Mouse (Mus musculus) forebrain, embryonic 12.5 days (tissue): ENCODE data around the gene Rfx4. TPM values are rescaled to one million over a fixed set of nuclear protein-coding genes. Genes with fewer than 3 reads are reported as not detected.

Experiments used
- ATAC-seq: fragments of 200-750 bp; cut with Nextera tagmentation; 2 replicates; pipeline ENCODE4 v1.8.0; 2017; ENCODE audit warnings: moderate TSS enrichment; ENCODE audit not compliant: low FRiP score
- H3K27ac ChIP-seq: fragments of 300-500 bp; sonication (generic); 2 replicates; pipeline ENCODE4 v1.5.1; 2016; ENCODE audit warnings: mild to moderate bottlenecking
- H3K27me3 ChIP-seq: fragments of 300-500 bp; sonication (generic); 2 replicates; pipeline ENCODE4 v1.6.1; 2016; ENCODE audit warnings: mild to moderate bottlenecking
- H3K36me3 ChIP-seq: fragments of 300-500 bp; sonication (generic); replicated peaks from 2 replicates; pipeline ENCODE4 v1.6.1; 2016; ENCODE audit warnings: mild to moderate bottlenecking
- H3K4me1 ChIP-seq: fragments of 300-500 bp; sonication (generic); 2 replicates; pipeline ENCODE4 v1.6.1; 2016
- H3K4me2 ChIP-seq: fragments of 300-500 bp; sonication (generic); 2 replicates; pipeline ENCODE4 v1.6.1; 2016; ENCODE audit warnings: mild to moderate bottlenecking, moderate library complexity
- H3K4me3 ChIP-seq: fragments of 300-500 bp; sonication (generic); replicated peaks from 2 replicates; pipeline ENCODE4 v1.5.1; 2016; ENCODE audit warnings: mild to moderate bottlenecking
- H3K9ac ChIP-seq: fragments of 300-500 bp; sonication (generic); 2 replicates; pipeline ENCODE4 v1.6.1; 2016; ENCODE audit warnings: mild to moderate bottlenecking
- H3K9me3 ChIP-seq: fragments of 300-500 bp; sonication (generic); 2 replicates; pipeline ENCODE4 v1.6.1; 2016
- WGBS: fragments of 180-500 bp; shearing (Covaris S2); methylation state at CpG from one replicate; pipeline ENCODE4 v1.1.7; 2016; 5-methylcytosine and 5-hydroxymethylcytosine counted together
- polyA plus RNA-seq: library from polyadenylated mRNA; unstranded; fragments of >200 nt; fragmentation: Nextera tagmentation; extraction: Ambion mirVana; gene quantifications from 2 replicates; pipeline ENCODE4 v1.2.1, GENCODE M21; 2016

The Rfx4 gene
- 24.8 and 26.5 TPM in 2 replicates for polyA plus RNA-seq

- H3K4me2 ChIP-seq, result peak within 1 kb of the TSS; percentile 67
- H3K27me3 ChIP-seq, result peaks cover 71% of the 10 kb centered on the region
- H3K4me1 ChIP-seq, result peaks cover 67% of the 10 kb centered on the region
- no peaks in the 10 kb centered on the region for H3K9me3 ChIP-seq
- H3K9ac ChIP-seq, result peak within 1 kb of the TSS; percentile 73
- WGBS, result under 1% methylated on average over 24 of the region's 24 CpGs
- H3K36me3 ChIP-seq, result no peaks in the 10 kb centered on the region
- peak within 1 kb of the TSS; percentile 96 for H3K27ac ChIP-seq
- ATAC-seq, result peak; percentile 75
- peak within 1 kb of the TSS; percentile 55 for H3K4me3 ChIP-seq
Measured at GRCm38 (mm10) chr10:84755786-84756203, at the start of gene Rfx4. Gene Rfx4, plus strand, starts transcription at chr10:84756062.

GRCm38 (mm10) chr10:84706543-84706942 lies 49.3 kb upstream of the Rfx4 start:
- no peak overlapping the region for H3K27ac ChIP-seq
- H3K9ac ChIP-seq, result no peak overlapping the region
- 0 out of 2 replicates have a peak, but pooled peaks cover 3% of the 10 kb centered on the region for H3K36me3 ChIP-seq
- no peak overlapping the region for H3K4me2 ChIP-seq
- no peak for ATAC-seq
- peaks cover 37% of the 10 kb centered on the region for H3K27me3 ChIP-seq
- no peaks in the 10 kb centered on the region for H3K9me3 ChIP-seq
- H3K4me3 ChIP-seq, result no peak overlapping the region
- H3K4me1 ChIP-seq, result peaks cover 48% of the 10 kb centered on the region
- WGBS, result 38% methylated on average over 8 of the region's 8 CpGs

- no peaks in the 10 kb centered on the region for H3K9me3 ChIP-seq
- 0 out of 2 replicates have a peak, but pooled peaks cover 3% of the 10 kb centered on the region for H3K36me3 ChIP-seq
- no peak for ATAC-seq
- H3K27me3 ChIP-seq, result peaks cover 37% of the 10 kb centered on the region
- H3K4me2 ChIP-seq, result no peak overlapping the region
- no peak overlapping the region for H3K9ac ChIP-seq
- no peak overlapping the region for H3K4me3 ChIP-seq
- 10% methylated on average over 6 of the region's 6 CpGs for WGBS
- peak overlapping the region; percentile 50; the same call in 1 of the 2 replicates for H3K27ac ChIP-seq
- H3K4me1 ChIP-seq, result peaks cover 55% of the 10 kb centered on the region
Measured at GRCm38 (mm10) chr10:84707226-84707625, 48.6 kb upstream of the Rfx4 start.

DNA sequence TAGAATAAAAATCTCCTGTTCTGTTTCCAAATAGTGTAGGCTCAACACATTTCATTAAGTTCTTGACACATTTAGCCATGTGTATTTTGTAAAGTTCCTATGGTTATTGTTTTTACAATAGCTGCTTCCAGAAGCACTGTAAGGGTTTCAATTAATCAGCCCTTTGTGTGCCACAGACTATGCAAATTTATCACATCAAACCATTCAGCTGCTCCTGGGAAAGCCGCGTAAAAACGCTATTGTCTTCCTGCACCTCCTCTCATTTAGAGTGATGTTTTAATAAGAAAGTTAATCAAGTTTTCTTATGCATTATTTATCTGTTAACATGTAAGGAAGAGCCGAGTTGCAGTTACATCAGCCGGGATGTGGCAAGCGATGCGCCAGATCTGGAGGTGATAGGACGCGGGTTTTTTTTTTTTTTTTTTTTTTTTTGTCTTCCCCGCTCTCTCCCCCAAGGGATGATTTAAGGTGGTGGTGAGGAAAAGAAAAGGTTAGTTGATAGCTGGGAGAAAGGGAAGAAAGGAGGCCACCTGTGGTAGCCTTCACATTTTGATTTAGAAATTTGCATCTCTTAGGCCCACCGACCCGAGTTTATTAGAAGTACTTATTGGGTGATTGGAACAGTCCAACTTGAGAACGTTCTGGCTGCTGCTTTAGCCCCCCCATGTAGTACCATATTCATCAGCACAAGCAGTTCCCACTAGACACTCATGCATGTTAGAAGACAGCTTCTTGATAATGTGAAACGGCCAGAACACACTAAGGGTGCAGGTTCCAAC lies 47.9 kb upstream of the Rfx4 start:
- Histone ChIP-seq H3K27me3 (peaks cover 42% of the 10 kb centered on the region), H3K4me2 (no peak overlapping the region), H3K27ac (no peak overlapping the region), H3K4me3 (no peak overlapping the region), H3K4me1 (peaks cover 62% of the 10 kb centered on the region), H3K36me3 (0 out of 2 replicates have a peak, but pooled peaks cover 3% of the 10 kb centered on the region), H3K9me3 (no peaks in the 10 kb centered on the region), H3K9ac (no peak overlapping the region)
- ATAC-seq, result no peak
- WGBS, result 15% methylated on average over 14 of the region's 14 CpGs

GRCm38 (mm10) chr10:84710192-84710591 lies 45.7 kb upstream of the Rfx4 start:
- 19% methylated on average over 4 of the region's 4 CpGs for WGBS
- no peak for ATAC-seq
- H3K4me2 ChIP-seq, result no peak overlapping the region

DNA sequence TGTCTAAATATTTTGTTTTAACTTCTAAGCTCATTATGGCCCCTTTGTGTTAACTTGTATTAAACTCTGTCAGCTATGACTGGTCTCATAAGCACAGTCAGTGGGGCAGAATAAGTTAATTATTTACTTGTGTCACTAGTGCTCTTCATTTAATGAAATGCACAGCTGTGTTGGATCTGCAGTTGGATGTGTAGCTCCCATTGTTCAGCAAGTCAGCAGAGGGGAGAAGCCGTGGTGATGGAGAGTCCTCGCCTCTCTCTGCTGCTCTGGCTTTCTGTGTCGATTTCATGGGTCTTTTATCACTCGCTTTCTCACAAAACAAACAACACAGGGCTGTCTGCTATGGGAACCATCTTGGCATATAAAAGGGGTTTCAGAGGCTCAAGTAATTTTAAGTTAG lies 45.0 kb upstream of the Rfx4 start:
- no peaks in the 10 kb centered on the region for H3K9me3 ChIP-seq
- ATAC-seq, result peak; percentile 66
- peaks cover 10% of the 10 kb centered on the region for H3K36me3 ChIP-seq
- H3K4me2 ChIP-seq, result no peak overlapping the region
- peaks cover 78% of the 10 kb centered on the region for H3K4me1 ChIP-seq
- no peak overlapping the region for H3K9ac ChIP-seq
- no peak overlapping the region; the same call in 1 of the 2 replicates for H3K27ac ChIP-seq
- WGBS, result 7% methylated on average over 4 of the region's 4 CpGs
- H3K27me3 ChIP-seq, result peaks cover 50% of the 10 kb centered on the region
- H3K4me3 ChIP-seq, result no peak overlapping the region

More at GRCm38 (mm10) chr10:84710192-84710591, 45.7 kb upstream of the Rfx4 start:
- Histone ChIP-seq H3K27me3 (peaks cover 52% of the 10 kb centered on the region), H3K4me3 (no peak overlapping the region), H3K9ac (no peak overlapping the region), H3K4me1 (peaks cover 81% of the 10 kb centered on the region), H3K27ac (0 out of 2 replicates have a peak overlapping the region, but pooled peaks have one; percentile 46), H3K9me3 (no peaks in the 10 kb centered on the region), H3K36me3 (peaks cover 10% of the 10 kb centered on the region)

DNA sequence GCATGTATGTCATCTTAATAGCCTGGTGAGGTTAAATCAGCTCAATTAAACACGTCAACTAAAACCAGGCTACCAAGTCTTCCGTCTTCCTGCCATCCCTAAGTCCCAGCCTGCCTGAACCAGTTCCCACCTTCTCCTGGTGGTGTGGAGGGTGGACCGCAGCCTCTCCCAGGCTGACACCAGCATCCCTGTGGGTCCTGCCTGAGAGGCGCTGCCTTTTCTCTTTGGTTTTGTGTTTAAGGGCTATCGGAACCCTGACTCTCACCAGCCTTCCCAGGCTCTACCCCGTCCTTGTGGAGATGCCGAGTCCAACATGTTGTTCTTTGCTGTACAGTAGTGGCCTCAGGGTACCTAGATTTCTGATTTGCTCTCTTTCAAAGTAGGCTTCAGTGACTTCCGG lies 44.4 kb upstream of the Rfx4 start:
- 68% methylated on average over 8 of the region's 8 CpGs for WGBS
- H3K4me1 ChIP-seq, result peaks cover 74% of the 10 kb centered on the region
- no peaks in the 10 kb centered on the region for H3K9me3 ChIP-seq
- H3K4me2 ChIP-seq, result no peak overlapping the region
- peak; percentile 21; the same call in 1 of the 2 replicates for ATAC-seq
- H3K9ac ChIP-seq, result no peak overlapping the region
- H3K36me3 ChIP-seq, result peaks cover 15% of the 10 kb centered on the region
- no peak overlapping the region; the same call in 1 of the 2 replicates for H3K27ac ChIP-seq
- no peak overlapping the region for H3K4me3 ChIP-seq
- peaks cover 52% of the 10 kb centered on the region for H3K27me3 ChIP-seq

DNA sequence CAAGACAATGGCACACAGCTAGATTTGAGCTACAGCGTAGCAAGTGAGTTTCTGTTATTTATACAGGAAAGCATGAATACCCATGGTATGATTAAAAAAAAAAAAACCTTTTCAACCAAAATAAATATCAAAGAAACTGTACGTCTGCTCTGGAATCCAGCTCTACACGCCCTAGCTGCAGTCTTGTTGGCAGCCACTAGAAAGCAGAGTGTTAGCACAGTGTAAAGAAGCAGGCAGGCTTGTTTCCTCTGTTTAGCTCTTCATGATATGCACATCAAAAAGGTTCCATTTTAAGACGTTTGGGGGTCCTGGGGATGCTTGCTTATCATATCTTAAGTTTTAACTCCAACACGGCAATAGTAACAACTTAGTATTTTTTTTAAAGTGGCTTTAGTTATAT lies 43.9 kb upstream of the Rfx4 start:
- 66% methylated on average over 5 of the region's 5 CpGs for WGBS
- H3K4me2 ChIP-seq, result no peak overlapping the region

GRCm38 (mm10) chr10:84712532-84712931 lies 43.3 kb upstream of the Rfx4 start:
- H3K27ac ChIP-seq, result no peak overlapping the region
- no peak overlapping the region for H3K4me2 ChIP-seq
- 81% methylated on average over 6 of the region's 6 CpGs for WGBS
- ATAC-seq, result no peak
- H3K9me3 ChIP-seq, result no peaks in the 10 kb centered on the region
- H3K9ac ChIP-seq, result no peak overlapping the region
- peaks cover 64% of the 10 kb centered on the region for H3K4me1 ChIP-seq
- H3K4me3 ChIP-seq, result no peak overlapping the region
- H3K27me3 ChIP-seq, result peaks cover 52% of the 10 kb centered on the region
- H3K36me3 ChIP-seq, result peaks cover 15% of the 10 kb centered on the region

More for the DNA sequence above, 43.9 kb upstream of the Rfx4 start:
- no peak for ATAC-seq
- H3K4me3 ChIP-seq, result no peak overlapping the region
- no peak overlapping the region for H3K27ac ChIP-seq
- H3K9ac ChIP-seq, result no peak overlapping the region
- peaks cover 15% of the 10 kb centered on the region for H3K36me3 ChIP-seq
- H3K27me3 ChIP-seq, result peaks cover 52% of the 10 kb centered on the region
- peaks cover 70% of the 10 kb centered on the region for H3K4me1 ChIP-seq
- no peaks in the 10 kb centered on the region for H3K9me3 ChIP-seq

DNA sequence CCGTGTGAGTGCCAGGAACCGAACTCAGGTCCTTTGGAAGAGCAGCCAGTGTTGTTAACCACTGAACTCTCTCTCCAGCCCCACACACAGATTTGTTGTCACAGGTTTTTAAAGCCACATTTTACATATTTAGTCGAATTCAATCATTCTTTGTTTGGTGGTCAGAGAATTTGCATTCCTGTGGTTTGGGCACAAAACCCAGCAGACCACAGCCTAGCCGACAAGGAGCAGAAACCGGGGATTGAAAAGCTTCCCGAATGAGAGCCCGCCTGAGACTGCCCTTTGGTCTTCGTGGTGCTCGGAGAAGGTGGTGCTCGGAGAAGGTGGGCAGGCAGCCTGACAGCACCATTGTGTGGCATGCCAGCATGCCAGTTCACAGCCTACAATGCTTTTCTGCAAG lies 42.8 kb upstream of the Rfx4 start:
- H3K4me3 ChIP-seq, result no peak overlapping the region
- H3K27ac ChIP-seq, result no peak overlapping the region
- H3K36me3 ChIP-seq, result peaks cover 15% of the 10 kb centered on the region
- no peak overlapping the region for H3K9ac ChIP-seq
- no peaks in the 10 kb centered on the region for H3K9me3 ChIP-seq
- peaks cover 59% of the 10 kb centered on the region for H3K4me1 ChIP-seq
- 80% methylated on average over 10 of the region's 10 CpGs for WGBS
- H3K27me3 ChIP-seq, result peaks cover 52% of the 10 kb centered on the region
- no peak for ATAC-seq
- no peak overlapping the region for H3K4me2 ChIP-seq

- no peak overlapping the region for H3K9ac ChIP-seq
- no peak overlapping the region for H3K4me3 ChIP-seq
- H3K27me3 ChIP-seq, result peaks cover 35% of the 10 kb centered on the region
- H3K27ac ChIP-seq, result no peak overlapping the region
- H3K4me1 ChIP-seq, result peaks cover 40% of the 10 kb centered on the region
- no peak for ATAC-seq
- no peaks in the 10 kb centered on the region for H3K9me3 ChIP-seq
- WGBS, result 90% methylated on average over 7 of the region's 7 CpGs
- no peak overlapping the region for H3K4me2 ChIP-seq
- peaks cover 21% of the 10 kb centered on the region for H3K36me3 ChIP-seq
Measured at GRCm38 (mm10) chr10:84715639-84716038, 40.2 kb upstream of the Rfx4 start.

GRCm38 (mm10) chr10:84716581-84716980 lies 39.3 kb upstream of the Rfx4 start:
- Histone ChIP-seq H3K4me3 (no peak overlapping the region), H3K36me3 (peaks cover 27% of the 10 kb centered on the region), H3K4me1 (peaks cover 33% of the 10 kb centered on the region), H3K4me2 (no peak overlapping the region), H3K27ac (no peak overlapping the region), H3K9ac (no peak overlapping the region), H3K27me3 (peaks cover 44% of the 10 kb centered on the region), H3K9me3 (no peaks in the 10 kb centered on the region)
- ATAC-seq, result no peak
- WGBS, result 95% methylated on average over 7 of the region's 7 CpGs
